Mouse (Mus musculus): ENCODE results near the gene Reps1.

GRCm38 (mm10) chr10:18059807-18060206, 4.1 kb downstream of the Reps1 start:
- TF ChIP-seq CTCF (IDR thresholded peaks at IDR 0.05; ENCODE audit: borderline replicate concordance, control insufficient read depth, extremely low read depth, insufficient read depth, low read length, poor library complexity) (no peak), POLR2A (IDR thresholded peaks at IDR 0.05; ENCODE audit: control insufficient read depth, extremely low read depth, insufficient read depth, low read length, poor library complexity) (no peak)

All from thymus, adult 2 months (tissue).